In genomic region chr19:46504085-46504552, GRCm38 (mm10) we compare ENCODE assay signal across 9 mouse cellular contexts. TPM values are rescaled to one million over a fixed set of nuclear protein-coding genes. Genes with fewer than 3 reads are reported as not detected.
DNase-seq lines count a peak whose midpoint lies in the region; ATAC-seq and TF ChIP-seq lines count a peak whose summit lies in the region.
"Had no signal": no experiment of that assay in that cellular context is flagged by ENCODE, and none has a peak within 500 bp of the region (broad histone marks: within the 10 kb centered on the region; RNA-seq: fewer than 3 reads in every experiment).

No protein-coding gene starts in this region.

- no peaks in the 10 kb centered on the region for H3K27me3 ChIP-seq in cerebellum, adult 2 months (ENCODE audit: control insufficient read depth, insufficient read depth, low read length)
- no peaks in the 10 kb centered on the region for H3K27me3 ChIP-seq in MEL (ENCODE audit: control insufficient read depth in 1 of 2, insufficient read depth in 2 of 2, low read length in 2 of 2)
- H3K27me3 ChIP-seq in forebrain, embryonic 15.5 days, result no peaks in the 10 kb centered on the region
- H3K27me3 ChIP-seq in hindbrain, embryonic 13.5 days, result no peaks in the 10 kb centered on the region
- H3K27me3 ChIP-seq in limb, embryonic 15.5 days, result no peaks in the 10 kb centered on the region
- no peaks in the 10 kb centered on the region for H3K27me3 ChIP-seq in midbrain, embryonic 14.5 days (ENCODE audit: control insufficient read depth, insufficient read depth, low read length)
- H3K27me3 ChIP-seq: Patski had no signal

- peak overlapping the region; percentile 96 for H3K4me2 ChIP-seq in forebrain, embryonic 15.5 days (replicated peaks)
- H3K4me2 ChIP-seq in hindbrain, embryonic 13.5 days, result peak overlapping the region; percentile 93
- peak overlapping the region; percentile 94 for H3K4me2 ChIP-seq in limb, embryonic 15.5 days
- H3K4me2 ChIP-seq in midbrain, embryonic 14.5 days (ENCODE audit: low read length), result peak overlapping the region; percentile 99

- H3K9me3 ChIP-seq in MEL (replicated peaks; ENCODE audit: insufficient read depth, low read length), result no peaks in the 10 kb centered on the region
- H3K9me3 ChIP-seq in forebrain, embryonic 15.5 days, result no peaks in the 10 kb centered on the region
- H3K9me3 ChIP-seq in hindbrain, embryonic 13.5 days, result no peaks in the 10 kb centered on the region
- no peaks in the 10 kb centered on the region for H3K9me3 ChIP-seq in limb, embryonic 15.5 days
- no peaks in the 10 kb centered on the region for H3K9me3 ChIP-seq in midbrain, embryonic 14.5 days (ENCODE audit: control insufficient read depth, low read length)

- peak overlapping the region; percentile 97 for H3K9ac ChIP-seq in MEL (ENCODE audit: control insufficient read depth, low read depth, low read length, poor library complexity, severe bottlenecking)
- peak overlapping the region; percentile 93 for H3K9ac ChIP-seq in forebrain, embryonic 15.5 days (replicated peaks)
- peak overlapping the region; percentile 99 for H3K9ac ChIP-seq in hindbrain, embryonic 13.5 days
- peak overlapping the region; percentile 86 for H3K9ac ChIP-seq in limb, embryonic 15.5 days
- H3K9ac ChIP-seq in midbrain, embryonic 14.5 days (replicated peaks; ENCODE audit: low read length), result peak overlapping the region; percentile 98

- peaks cover 5 to 24% of the 10 kb centered on the region in 2 experiments for H3K36me3 ChIP-seq in MEL (ENCODE audit: control insufficient read depth in 1 of 2, insufficient read depth in 2 of 2, low read length in 2 of 2)
- no peaks in the 10 kb centered on the region for H3K36me3 ChIP-seq in forebrain, embryonic 15.5 days
- H3K36me3 ChIP-seq in hindbrain, embryonic 13.5 days, result peaks cover 31% of the 10 kb centered on the region
- peaks cover 36% of the 10 kb centered on the region for H3K36me3 ChIP-seq in limb, embryonic 15.5 days
- peaks cover 37% of the 10 kb centered on the region for H3K36me3 ChIP-seq in midbrain, embryonic 14.5 days (ENCODE audit: control insufficient read depth, insufficient read depth, low read length)

- 0 out of 2 replicates have a peak overlapping the region, but pooled peaks have one; percentile 99 for H3K27ac ChIP-seq in cerebellum, adult 2 months (ENCODE audit: insufficient read depth, low read length)
- H3K27ac ChIP-seq in MEL (ENCODE audit: control insufficient read depth, low read depth, low read length), result peak overlapping the region; percentile 90
- peak overlapping the region; percentile 100 for H3K27ac ChIP-seq in forebrain, embryonic 15.5 days (replicated peaks)
- H3K27ac ChIP-seq in hindbrain, embryonic 13.5 days, result peak overlapping the region; percentile 100
- peak overlapping the region; percentile 99 for H3K27ac ChIP-seq in limb, embryonic 15.5 days
- H3K27ac ChIP-seq in midbrain, embryonic 14.5 days (replicated peaks; ENCODE audit: low read depth, low read length), result peak overlapping the region; percentile 98

- TF ChIP-seq RAD21 in MEL (IDR thresholded peaks at IDR 0.05; ENCODE audit: low read depth, low read length), result no peak

- 2% methylated on average over 4 of the region's 4 CpGs for WGBS in cerebellum, adult 2 months
- 0% methylated on average over 4 of the region's 4 CpGs for WGBS in forebrain, embryonic 15.5 days
- 0% methylated on average over 4 of the region's 4 CpGs for WGBS in hindbrain, embryonic 13.5 days
- WGBS in limb, embryonic 15.5 days, result 3% methylated on average over 4 of the region's 4 CpGs
- 0% methylated on average over 4 of the region's 4 CpGs for WGBS in midbrain, embryonic 14.5 days

- H3K79me2 ChIP-seq in MEL (ENCODE audit: control insufficient read depth, insufficient read depth, low read length, poor library complexity), result peaks cover 83% of the 10 kb centered on the region

- ATAC-seq in forebrain, embryonic 15.5 days (replicated peaks), result 0 out of 2 replicates have a peak, but pooled peaks have one; percentile 0
- ATAC-seq in hindbrain, embryonic 13.5 days (ENCODE audit: low FRiP score), result no peak
- ATAC-seq in limb, embryonic 15.5 days (ENCODE audit: insufficient number of reproducible peaks, low FRiP score, low TSS enrichment, low read depth), result no peak
- no peak for ATAC-seq in midbrain, embryonic 14.5 days (ENCODE audit: low FRiP score, low TSS enrichment)

- DNase-seq in cerebellum, adult 2 months, result peak in 1 of 2 experiments; percentile 47
- DNase-seq in cerebellum, adult 9-10 months, result no peak
- DNase-seq in MEL (ENCODE audit: low read depth, low spot score), result no peak
- peak; percentile 46 for DNase-seq in midbrain, embryonic 14.5 days
- no peak for DNase-seq in right cerebral cortex, adult 18-20 months

- H3K4me3 ChIP-seq in cerebellum, adult 2 months (replicated peaks; ENCODE audit: insufficient read depth, low read depth, low read length), result peak overlapping the region; percentile 61
- peak overlapping the region; percentile 76 to 82 for H3K4me3 ChIP-seq in MEL (ENCODE audit: control insufficient read depth in 1 of 2, insufficient read depth in 1 of 2, low read depth in 2 of 2, low read length in 2 of 2)
- peak overlapping the region; percentile 87 for H3K4me3 ChIP-seq in forebrain, embryonic 15.5 days
- peak overlapping the region; percentile 99 for H3K4me3 ChIP-seq in hindbrain, embryonic 13.5 days
- peak overlapping the region; percentile 92 for H3K4me3 ChIP-seq in limb, embryonic 15.5 days
- peak overlapping the region; percentile 98 for H3K4me3 ChIP-seq in midbrain, embryonic 14.5 days (replicated peaks; ENCODE audit: low read depth, low read length)

- TF ChIP-seq CTCF in cerebellum, adult 2 months (IDR thresholded peaks at IDR 0.05; ENCODE audit: borderline replicate concordance, insufficient read depth, low read depth, low read length), result 0 out of 2 replicates have a peak, but pooled peaks have one; percentile 13
- TF ChIP-seq CTCF in MEL (IDR thresholded peaks at IDR 0.05 in 2 of 3, conservative IDR thresholded peaks at IDR 0.05 in 1 of 3; ENCODE audit: control insufficient read depth in 1 of 3, insufficient read depth in 1 of 3, low read depth in 2 of 3, low read length in 3 of 3, poor library complexity in 1 of 3, severe bottlenecking in 1 of 3), result peak; percentile 39 to 51 (median 50)

- peaks cover 26% of the 10 kb centered on the region for H3K4me1 ChIP-seq in cerebellum, adult 2 months (ENCODE audit: control insufficient read depth, insufficient read depth, low read length)
- peaks cover 12 to 39% of the 10 kb centered on the region in 2 experiments for H3K4me1 ChIP-seq in MEL (ENCODE audit: control insufficient read depth in 1 of 2, insufficient read depth in 2 of 2, low read length in 2 of 2)
- peaks cover 58% of the 10 kb centered on the region for H3K4me1 ChIP-seq in forebrain, embryonic 15.5 days
- peaks cover 51% of the 10 kb centered on the region for H3K4me1 ChIP-seq in hindbrain, embryonic 13.5 days (replicated peaks)
- H3K4me1 ChIP-seq in limb, embryonic 15.5 days, result peaks cover 64% of the 10 kb centered on the region
- H3K4me1 ChIP-seq in midbrain, embryonic 14.5 days (ENCODE audit: control insufficient read depth, insufficient read depth, low read length), result peaks cover 40% of the 10 kb centered on the region

- no peak for TF ChIP-seq POLR2A in cerebellum, adult 2 months (IDR thresholded peaks at IDR 0.05; ENCODE audit: borderline replicate concordance, insufficient read depth, low read length)
- no peak; a peak in 1 of 4 replicates for TF ChIP-seq POLR2A in MEL (IDR thresholded peaks at IDR 0.05; ENCODE audit: control insufficient read depth in 1 of 2, insufficient read depth in 1 of 2, low read depth in 1 of 2, low read length in 2 of 2, poor library complexity in 1 of 2)

- no peak for TF ChIP-seq EP300 in MEL (IDR thresholded peaks at IDR 0.05; ENCODE audit: low read depth in 1 of 2, low read length in 2 of 2)

TF ChIP-seq in MEL, 35 proteins besides CTCF, POLR2A, EP300 and RAD21:
- TF ChIP-seq BHLHE40 (IDR thresholded peaks at IDR 0.05; ENCODE audit: borderline replicate concordance, low read depth, low read length), result 0 out of 2 replicates have a peak, but pooled peaks have one; percentile 6
- TF ChIP-seq ELF1 (IDR thresholded peaks at IDR 0.05; ENCODE audit: low read depth, low read length), result no peak
- TF ChIP-seq CHD1 (IDR thresholded peaks at IDR 0.05; ENCODE audit: low read depth, low read length), result peak; percentile 1; the same call in 1 of the 2 replicates

RNA-seq across cellular contexts. Expression of gene Trim8, which starts 2.6 kb away (rescaled TPM):
- 40.3 and 43.4 TPM in 2 replicates for polyA plus RNA-seq in cerebellum, adult 2 months (2012; rRNA removed)
- 19.1 and 21.2 TPM in 2 replicates for total RNA-seq in MEL (2012; rRNA removed)
- polyA plus RNA-seq in MEL (2012; ENCODE audit: insufficient read depth in 1 of 2, insufficient read length in 2 of 2, low read depth in 1 of 2, low replicate concordance in 2 of 2, missing spikeins in 1 of 2), result 10 to 100 TPM in 1 of 2 experiments, not detected in 1; 57.2 TPM
- 28.0 and 29.4 TPM in 2 replicates for polyA plus RNA-seq in forebrain, embryonic 15.5 days (2015; fragmentation: Nextera tagmentation; extraction: Ambion mirVana)
- polyA plus RNA-seq in hindbrain, embryonic 13.5 days (2015; fragmentation: Nextera tagmentation; extraction: Ambion mirVana), result 29.7 and 31.6 TPM in 2 replicates
- 14.6 and 15.1 TPM in 2 replicates for polyA plus RNA-seq in limb, embryonic 15.5 days (2015; fragmentation: Nextera tagmentation; extraction: Ambion mirVana)
- polyA plus RNA-seq in midbrain, embryonic 14.5 days (2014; fragmentation: Nextera tagmentation; extraction: Ambion mirVana), result 36.5 and 38.5 TPM in 2 replicates
